Comparison of ENCODE assay signal across 16 mouse cellular contexts in genomic region chr4:97580906-97581305, GRCm38 (mm10).
DNase-seq lines count a peak whose midpoint lies in the region; ATAC-seq and TF ChIP-seq lines count a peak whose summit lies in the region.
"Had no signal": no experiment of that assay in that cellular context is flagged by ENCODE, and none has a peak within 500 bp of the region (broad histone marks: within the 10 kb centered on the region; RNA-seq: fewer than 3 reads in every experiment).

No protein-coding gene starts in this region.

- ATAC-seq in forebrain, embryonic 11.5 days (replicated peaks; ENCODE audit: low FRiP score), result no peak
- no peak for ATAC-seq in hindbrain, embryonic 14.5 days (ENCODE audit: low FRiP score)

- no peak overlapping the region for H3K4me3 ChIP-seq in left cerebral cortex, adult 2 months
- H3K4me3 ChIP-seq in forebrain, embryonic 11.5 days (ENCODE audit: low read depth, low read length), result no peak overlapping the region
- no peak overlapping the region for H3K4me3 ChIP-seq in hindbrain, embryonic 14.5 days (replicated peaks; ENCODE audit: low read length)
- no peak overlapping the region for H3K4me3 ChIP-seq in lung, adult 2 months (replicated peaks; ENCODE audit: extremely low read depth, low read depth, low read length)
- H3K4me3 ChIP-seq: heart, embryonic 12.5 days had no signal

- H3K9me3 ChIP-seq in forebrain, embryonic 11.5 days (ENCODE audit: control insufficient read depth, low read length), result no peaks in the 10 kb centered on the region
- H3K9me3 ChIP-seq in hindbrain, embryonic 14.5 days (ENCODE audit: control insufficient read depth, low read length), result no peaks in the 10 kb centered on the region
- H3K9me3 ChIP-seq: heart, embryonic 12.5 days had no signal

- 62% methylated on average over 7 of the region's 7 CpGs for WGBS in forebrain, embryonic 11.5 days
- 62% methylated on average over 7 of the region's 7 CpGs for WGBS in hindbrain, embryonic 14.5 days
- 96% methylated on average over 7 of the region's 7 CpGs for WGBS in lung, adult 2 months

- no peak for TF ChIP-seq CTCF in left cerebral cortex, adult 2 months (IDR thresholded peaks at IDR 0.05)
- no peak for TF ChIP-seq CTCF in lung, adult 2 months (IDR thresholded peaks at IDR 0.05; ENCODE audit: insufficient read depth, low read length)

- H3K27me3 ChIP-seq in forebrain, embryonic 11.5 days (ENCODE audit: control insufficient read depth, insufficient read depth, low read length), result no peaks in the 10 kb centered on the region
- no peaks in the 10 kb centered on the region for H3K27me3 ChIP-seq in hindbrain, embryonic 14.5 days (ENCODE audit: control insufficient read depth, insufficient read depth, low read length)
- H3K27me3 ChIP-seq: heart, embryonic 12.5 days had no signal

- no peaks in the 10 kb centered on the region for H3K36me3 ChIP-seq in forebrain, embryonic 11.5 days (ENCODE audit: control insufficient read depth, insufficient read depth, low read length)
- H3K36me3 ChIP-seq in hindbrain, embryonic 14.5 days (replicated peaks; ENCODE audit: control insufficient read depth, insufficient read depth), result no peaks in the 10 kb centered on the region
- H3K36me3 ChIP-seq: heart, embryonic 12.5 days had no signal

- peak overlapping the region; percentile 55; the same call in 1 of the 2 replicates for H3K27ac ChIP-seq in left cerebral cortex, adult 2 months
- H3K27ac ChIP-seq in forebrain, embryonic 11.5 days (ENCODE audit: low read depth, low read length), result no peak overlapping the region; the same call in 1 of the 2 replicates
- peak overlapping the region; percentile 77 for H3K27ac ChIP-seq in hindbrain, embryonic 14.5 days

- DNase-seq in left cerebral cortex, adult 2 months (ENCODE audit: extremely low spot score in 1 of 2, low spot score in 2 of 2), result no peak
- DNase-seq in left cerebral cortex, postnatal 14 days (ENCODE audit: low spot score in 2 of 2), result no peak
- DNase-seq in forebrain, embryonic 11.5 days (ENCODE audit: low spot score), result no peak
- no peak for DNase-seq in hindbrain, embryonic 14.5 days (ENCODE audit: low spot score)
- DNase-seq in retina, embryonic 14.5 days (ENCODE audit: low spot score), result peak; percentile 30
- DNase-seq in lung, adult 2 months, result no peak
- DNase-seq in urinary bladder, postnatal 36 days (ENCODE audit: low spot score in 2 of 2), result no peak
- DNase-seq: adrenal gland, adult 8-10 months; gastrocnemius, postnatal 36 days; heart, postnatal 4 days; kidney, adult 11 months; kidney, postnatal 36 days; layer of hippocampus, postnatal 36 days; right cerebral cortex, postnatal 25 days; thymus, postnatal 25 days had no signal

- peak overlapping the region; percentile 49; the same call in 1 of the 2 replicates for H3K4me2 ChIP-seq in forebrain, embryonic 11.5 days (ENCODE audit: low read depth, low read length, severe bottlenecking)
- H3K4me2 ChIP-seq in hindbrain, embryonic 14.5 days (replicated peaks), result peak overlapping the region; percentile 37
- H3K4me2 ChIP-seq: heart, embryonic 12.5 days had no signal

- no peak overlapping the region for H3K9ac ChIP-seq in forebrain, embryonic 11.5 days (ENCODE audit: low read length)
- no peak overlapping the region for H3K9ac ChIP-seq in hindbrain, embryonic 14.5 days
- H3K9ac ChIP-seq: heart, embryonic 12.5 days had no signal

- intact Hi-C loops in left cerebral cortex, adult 2 months (cut with DNase I), result loop anchor here (5.0 to 10.0 kb wide), 2 partner anchors 36 to 194 kb away; partner anchors contain the start of genes E130114P18Rik and Nfia
- intact Hi-C loops in left cerebral cortex, postnatal 14 days (cut with DNase I), result loop anchor here (5.0 to 10.0 kb wide), 3 partner anchors 36 to 744 kb away; no protein-coding TSS in a partner anchor

- H3K4me1 ChIP-seq in forebrain, embryonic 11.5 days (replicated peaks; ENCODE audit: control insufficient read depth, insufficient read depth, low read length), result peaks cover 13% of the 10 kb centered on the region
- H3K4me1 ChIP-seq in hindbrain, embryonic 14.5 days (replicated peaks; ENCODE audit: control insufficient read depth, insufficient read depth, low read length), result peaks cover 8% of the 10 kb centered on the region
- H3K4me1 ChIP-seq in lung, adult 2 months (ENCODE audit: control insufficient read depth, insufficient read depth, low read length), result no peaks in the 10 kb centered on the region
- H3K4me1 ChIP-seq: heart, embryonic 12.5 days had no signal

- TF ChIP-seq POLR2A in lung, adult 2 months (IDR thresholded peaks at IDR 0.05; ENCODE audit: borderline replicate concordance, extremely low read depth, low read depth, low read length), result no peak
